Mouse (Mus musculus) forebrain, embryonic 14.5 days (tissue): ENCODE results near the gene Atf7ip. TPM values are rescaled to one million over a fixed set of nuclear protein-coding genes. Genes with fewer than 3 reads are reported as not detected.

ENCODE experiments used
- ATAC-seq: fragments of 200-750 bp; cut with Nextera tagmentation; 2 replicates; pipeline ENCODE4 v1.8.0; 2017; ENCODE audit warnings: mild to moderate bottlenecking, moderate library complexity
- DNase-seq: peaks from one replicate; pipeline ENCODE4 v3.0.0-alpha.2; 2015; ENCODE audit warnings: low spot score
- H3K27ac ChIP-seq: fragments of 300-500 bp; sonication (generic); 2 replicates; pipeline ENCODE4 v1.5.1; 2014; ENCODE audit warnings: low read depth, mild to moderate bottlenecking, control low read depth, low read length, moderate library complexity
- H3K27me3 ChIP-seq: fragments of 300-500 bp; sonication (generic); replicated peaks from 2 replicates; pipeline ENCODE4 v1.6.1; 2014; ENCODE audit warnings: low read length, control low read depth, mixed read lengths; ENCODE audit not compliant: control insufficient read depth, insufficient read depth
- H3K36me3 ChIP-seq: fragments of 300-500 bp; sonication (generic); 2 replicates; pipeline ENCODE4 v1.6.1; 2014; ENCODE audit warnings: low read length, control low read depth; ENCODE audit not compliant: control insufficient read depth, insufficient read depth
- H3K4me1 ChIP-seq: fragments of 300-500 bp; sonication (generic); 2 replicates; pipeline ENCODE4 v1.6.1; 2014; ENCODE audit warnings: antibody characterized with exemption, low read length, control low read depth; ENCODE audit not compliant: control insufficient read depth, insufficient read depth
- H3K4me2 ChIP-seq: fragments of 300-500 bp; sonication (generic); 2 replicates; pipeline ENCODE4 v1.6.1; 2014; ENCODE audit warnings: mild to moderate bottlenecking, control low read depth, low read length
- H3K4me3 ChIP-seq: fragments of 300-500 bp; sonication (generic); 2 replicates; pipeline ENCODE4 v1.5.1; 2014; ENCODE audit warnings: low read depth, low read length, control low read depth
- H3K9ac ChIP-seq: fragments of 300-500 bp; sonication (generic); 2 replicates; pipeline ENCODE4 v1.6.1; 2014; ENCODE audit warnings: mild to moderate bottlenecking, low read length, control low read depth, moderate library complexity
- H3K9me3 ChIP-seq: fragments of 300-500 bp; sonication (generic); replicated peaks from 2 replicates; pipeline ENCODE4 v1.6.1; 2016; ENCODE audit warnings: low read length, control low read depth, mixed read lengths; ENCODE audit not compliant: control insufficient read depth
- WGBS: fragments of 180-500 bp; shearing (Covaris S2); extraction: QIAGEN DNeasy Blood & Tissue Kit; methylation state at CpG from one replicate; pipeline ENCODE4 v1.1.7; 2014; 5-methylcytosine and 5-hydroxymethylcytosine counted together
- polyA plus RNA-seq: library from polyadenylated mRNA; unstranded; fragments of >200 nt; fragmentation: Nextera tagmentation; extraction: Ambion mirVana; gene quantifications from 2 replicates; pipeline ENCODE4 v1.2.1, GENCODE M21; 2014

Atf7ip gene
- polyA plus RNA-seq, 1 experiment from 2014 or later = 27.1 TPM

GRCm38 (mm10) chr6:136512351-136512750, 6.4 kb downstream of the Atf7ip start:
- DNase-seq = no peak
- no peak overlapping the region for H3K4me3 ChIP-seq
- H3K36me3 ChIP-seq = no peaks in the 10 kb centered on the region
- H3K4me2 ChIP-seq = no peak overlapping the region
- no peaks in the 10 kb centered on the region for H3K9me3 ChIP-seq
- 74% methylated on average over 3 of the region's 3 CpGs for WGBS
- no peaks in the 10 kb centered on the region for H3K4me1 ChIP-seq
- no peak for ATAC-seq
- no peak overlapping the region for H3K9ac ChIP-seq
- no peaks in the 10 kb centered on the region for H3K27me3 ChIP-seq
- no peak overlapping the region for H3K27ac ChIP-seq

- Histone ChIP-seq H3K27me3 (no peaks in the 10 kb centered on the region), H3K27ac (no peak overlapping the region), H3K9me3 (no peaks in the 10 kb centered on the region), H3K4me3 (no peak overlapping the region), H3K4me2 (no peak overlapping the region), H3K4me1 (no peaks in the 10 kb centered on the region), H3K9ac (no peak overlapping the region), H3K36me3 (no peaks in the 10 kb centered on the region)
- DNase-seq (no peak), ATAC-seq (no peak)
- 95% methylated on average over 6 of the region's 6 CpGs for WGBS
Measured at GRCm38 (mm10) chr6:136516626-136517025, 10.7 kb downstream of the Atf7ip start.

DNA sequence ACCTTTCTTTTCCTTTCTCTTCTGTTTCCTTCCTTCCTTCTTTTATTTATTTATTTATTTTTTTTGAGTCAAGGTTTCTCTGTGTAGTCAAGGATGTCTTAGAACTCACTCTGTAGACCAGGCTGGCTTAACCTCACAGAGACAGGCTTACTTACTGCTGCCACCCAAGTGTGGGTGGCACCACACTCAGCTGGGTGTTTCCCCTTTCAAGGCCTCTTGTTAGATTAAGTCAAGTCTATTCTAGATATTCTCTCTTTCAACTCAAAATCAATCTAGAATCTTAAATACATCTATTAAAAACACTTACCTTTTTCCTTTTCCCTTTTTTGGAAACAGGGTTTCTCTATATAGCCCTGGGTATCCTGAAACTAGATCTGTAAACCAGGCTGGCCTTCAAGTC, 11.3 kb downstream of the Atf7ip start:
- Histone ChIP-seq H3K9me3 (no peaks in the 10 kb centered on the region), H3K27ac (no peak overlapping the region), H3K4me3 (no peak overlapping the region), H3K36me3 (no peaks in the 10 kb centered on the region), H3K4me2 (no peak overlapping the region), H3K27me3 (no peaks in the 10 kb centered on the region), H3K9ac (no peak overlapping the region), H3K4me1 (no peaks in the 10 kb centered on the region)
- no peak for DNase-seq
- no peak for ATAC-seq

DNA sequence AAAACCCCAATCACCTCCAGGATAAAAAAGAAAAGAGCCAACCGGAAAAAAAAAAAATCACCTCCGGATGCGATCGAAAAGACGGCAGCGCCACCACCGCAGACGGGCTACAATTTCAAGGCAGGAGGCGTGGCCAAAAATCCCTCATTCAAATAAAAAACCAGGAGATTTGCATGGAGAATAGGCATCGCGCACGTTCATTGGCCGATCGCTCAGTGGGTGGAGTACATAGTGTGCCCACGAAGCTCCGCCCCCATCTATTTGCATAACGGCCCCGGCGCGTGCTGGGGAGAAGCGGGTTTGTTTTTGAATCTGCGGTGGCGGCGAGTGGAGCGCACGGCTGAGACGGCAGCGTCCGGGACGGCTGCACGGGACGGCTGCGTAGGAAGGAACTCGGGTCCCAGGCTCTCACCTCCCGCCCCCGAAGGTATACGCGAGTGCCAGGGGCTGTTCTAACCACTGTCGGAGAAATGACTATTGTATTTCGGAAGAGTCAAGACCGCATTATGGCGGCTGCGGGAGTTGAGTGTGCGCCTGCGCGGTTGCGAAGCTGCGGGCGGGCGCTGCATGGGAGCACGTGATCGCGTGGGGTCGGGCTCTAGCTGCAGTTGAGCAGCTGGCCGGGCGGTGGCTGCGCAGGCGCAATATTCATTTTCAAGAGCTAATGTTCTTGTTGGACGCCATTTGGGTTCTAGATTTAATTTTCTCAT, 12.7 kb downstream of the Atf7ip start:
- peak overlapping the region; percentile 98 for H3K27ac ChIP-seq
- H3K27me3 ChIP-seq = no peaks in the 10 kb centered on the region
- peaks cover 3% of the 10 kb centered on the region; the same call in 1 of the 2 replicates for H3K9me3 ChIP-seq
- peak overlapping the region; percentile 45 for H3K4me2 ChIP-seq
- H3K4me1 ChIP-seq = no peaks in the 10 kb centered on the region
- peaks cover 3% of the 10 kb centered on the region; the same call in 1 of the 2 replicates for H3K36me3 ChIP-seq
- H3K9ac ChIP-seq = peak overlapping the region; percentile 76
- ATAC-seq (peak; percentile 99), DNase-seq (peak; percentile 99)
- under 1% methylated on average over 59 of the region's 59 CpGs for WGBS
- H3K4me3 ChIP-seq = peak overlapping the region; percentile 59

DNA sequence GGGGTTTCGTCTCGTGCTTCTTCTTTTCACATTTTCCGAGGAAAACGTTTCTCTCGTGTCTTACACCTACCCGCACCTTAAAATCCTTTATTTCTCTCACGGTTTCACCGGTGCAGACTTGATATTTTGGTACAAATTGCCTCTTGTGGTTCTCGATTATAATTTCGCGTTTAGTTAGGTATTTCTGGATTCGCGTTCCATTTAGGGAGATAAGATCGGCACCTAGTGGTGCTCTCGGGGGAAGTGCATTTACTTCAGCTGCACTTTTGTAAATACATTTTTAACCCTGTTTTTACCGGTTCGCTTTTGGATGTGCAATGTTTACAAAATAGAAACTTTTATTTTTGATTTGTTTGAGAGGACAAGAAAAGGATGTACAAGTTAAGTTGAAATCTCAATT, 13.3 kb downstream of the Atf7ip start:
- H3K27me3 ChIP-seq = no peaks in the 10 kb centered on the region
- H3K4me3 ChIP-seq = peak overlapping the region; percentile 59
- peaks cover 6% of the 10 kb centered on the region; the same call in 1 of the 2 replicates for H3K9me3 ChIP-seq
- no peak for ATAC-seq
- H3K4me2 ChIP-seq = peak overlapping the region; percentile 45
- peak overlapping the region; percentile 76 for H3K9ac ChIP-seq
- H3K4me1 ChIP-seq = no peaks in the 10 kb centered on the region
- peaks cover 3% of the 10 kb centered on the region; the same call in 1 of the 2 replicates for H3K36me3 ChIP-seq
- DNase-seq = peak; percentile 71
- 2% methylated on average over 17 of the region's 17 CpGs for WGBS
- peak overlapping the region; percentile 98 for H3K27ac ChIP-seq

DNA sequence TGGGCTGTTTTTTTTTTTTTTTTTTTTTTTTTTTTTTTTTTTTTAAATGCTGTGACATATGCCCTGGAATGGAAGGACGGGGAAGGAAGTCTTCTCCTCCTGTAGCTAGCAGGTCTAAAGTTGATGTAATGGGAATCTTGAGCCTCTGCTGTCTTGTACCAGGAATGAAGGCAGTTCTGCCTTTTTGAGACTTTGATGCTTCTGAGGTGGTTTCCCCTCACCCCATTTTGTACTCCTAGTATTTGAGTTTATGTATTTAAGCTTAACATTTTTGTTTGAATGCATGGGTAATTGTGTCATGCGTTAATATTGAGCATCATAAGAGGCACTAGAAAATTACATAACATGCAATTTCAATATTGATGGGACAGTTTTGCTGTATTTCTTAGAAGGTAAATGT, 14.4 kb downstream of the Atf7ip start:
- no peak overlapping the region for H3K4me3 ChIP-seq
- no peaks in the 10 kb centered on the region for H3K27me3 ChIP-seq
- WGBS = 81% methylated on average over 2 of the region's 2 CpGs
- no peak overlapping the region for H3K9ac ChIP-seq
- H3K27ac ChIP-seq = no peak overlapping the region
- peak overlapping the region; percentile 35 for H3K4me2 ChIP-seq
- H3K36me3 ChIP-seq = peaks cover 8% of the 10 kb centered on the region; the same call in 1 of the 2 replicates
- no peaks in the 10 kb centered on the region for H3K4me1 ChIP-seq
- ATAC-seq (no peak), DNase-seq (no peak)
- peaks cover 15% of the 10 kb centered on the region for H3K9me3 ChIP-seq

GRCm38 (mm10) chr6:136521681-136522080, 15.7 kb downstream of the Atf7ip start:
- no peak overlapping the region for H3K4me2 ChIP-seq
- H3K27ac ChIP-seq = no peak overlapping the region
- H3K36me3 ChIP-seq = peaks cover 11% of the 10 kb centered on the region; the same call in 1 of the 2 replicates
- ATAC-seq (no peak), DNase-seq (no peak)
- no peak overlapping the region for H3K9ac ChIP-seq
- H3K4me3 ChIP-seq = no peak overlapping the region
- no peaks in the 10 kb centered on the region for H3K27me3 ChIP-seq
- H3K9me3 ChIP-seq = peaks cover 16% of the 10 kb centered on the region
- H3K4me1 ChIP-seq = no peaks in the 10 kb centered on the region

DNA sequence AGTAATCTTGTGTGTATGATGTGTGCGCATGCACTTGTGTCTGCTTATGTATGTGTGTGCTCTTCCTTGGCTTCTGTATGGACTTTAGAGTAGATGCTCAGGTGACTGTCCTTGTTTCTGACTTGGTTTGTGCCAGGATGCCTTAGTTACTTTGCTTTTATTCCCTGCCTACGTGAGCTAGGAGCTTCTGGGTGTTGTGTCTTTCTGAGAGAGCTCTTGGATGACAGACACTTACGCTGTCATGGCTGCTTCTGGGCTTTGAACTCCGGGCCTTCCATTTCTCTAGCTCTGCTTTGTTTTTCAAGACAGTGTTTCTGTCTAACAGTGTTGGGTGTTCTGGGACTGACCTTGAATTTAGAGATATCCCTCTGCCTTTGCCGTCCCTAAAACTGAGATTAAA, 16.7 kb downstream of the Atf7ip start:
- Histone ChIP-seq H3K27me3 (no peaks in the 10 kb centered on the region), H3K9ac (no peak overlapping the region), H3K9me3 (peaks cover 17% of the 10 kb centered on the region), H3K4me3 (no peak overlapping the region), H3K27ac (no peak overlapping the region), H3K36me3 (peaks cover 11% of the 10 kb centered on the region; the same call in 1 of the 2 replicates), H3K4me1 (no peaks in the 10 kb centered on the region), H3K4me2 (no peak overlapping the region)
- WGBS = 93% methylated on average over 5 of the region's 5 CpGs
- DNase-seq = no peak
- ATAC-seq = no peak

DNA sequence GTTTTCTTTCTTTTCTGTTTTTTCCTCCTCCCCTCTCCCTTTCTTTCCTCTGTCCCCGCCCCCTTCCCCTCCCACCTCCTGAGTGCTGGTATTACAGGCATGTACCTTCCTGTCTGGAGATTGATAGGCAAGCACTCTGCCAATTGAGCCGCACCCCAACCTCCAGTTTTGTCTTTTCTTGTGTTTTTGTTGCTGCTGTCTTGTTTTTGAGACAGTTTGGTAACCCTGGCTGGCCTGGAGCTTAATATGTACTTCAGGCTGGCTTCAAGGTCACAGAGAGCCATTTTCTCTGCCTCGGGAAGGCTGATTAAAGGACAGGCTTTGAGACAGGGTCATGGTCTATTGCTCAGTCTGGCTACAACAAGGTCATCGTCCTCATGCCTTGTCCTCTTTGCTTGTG, 18.8 kb downstream of the Atf7ip start:
- no peak overlapping the region for H3K27ac ChIP-seq
- WGBS = 95% methylated on average over 4 of the region's 4 CpGs
- ATAC-seq (no peak), DNase-seq (no peak)
- peaks cover 19% of the 10 kb centered on the region for H3K9me3 ChIP-seq
- no peaks in the 10 kb centered on the region for H3K27me3 ChIP-seq
- no peak overlapping the region for H3K4me2 ChIP-seq
- no peak overlapping the region for H3K4me3 ChIP-seq
- peaks cover 11% of the 10 kb centered on the region; the same call in 1 of the 2 replicates for H3K36me3 ChIP-seq
- no peak overlapping the region for H3K9ac ChIP-seq
- no peaks in the 10 kb centered on the region for H3K4me1 ChIP-seq
